Mouse (Mus musculus) ES-Bruce4 (cell line): ENCODE results near the gene Entpd8. TPM values are rescaled to one million over a fixed set of nuclear protein-coding genes. Genes with fewer than 3 reads are reported as not detected.

Source experiments
- H3K27ac ChIP-seq: 2 replicates; pipeline ENCODE4 v1.5.1; 2012; ENCODE audit warnings: low read length, inconsistent platforms; ENCODE audit not compliant: insufficient read depth
- H3K27me3 ChIP-seq: 2 replicates; pipeline ENCODE4 v1.6.1; 2012; ENCODE audit warnings: mild to moderate bottlenecking, low read length, inconsistent platforms; ENCODE audit not compliant: control insufficient read depth, poor library complexity, insufficient read depth, severe bottlenecking
- H3K36me3 ChIP-seq: 2 replicates; pipeline ENCODE4 v1.6.1; 2012; ENCODE audit warnings: inconsistent platforms, mild to moderate bottlenecking, low read length, moderate library complexity; ENCODE audit not compliant: control insufficient read depth, poor library complexity, insufficient read depth, severe bottlenecking
- H3K4me1 ChIP-seq: one replicate; pipeline ENCODE4 v1.8.1; 2011; ENCODE audit warnings: low read length; ENCODE audit not compliant: control insufficient read depth, insufficient read depth
- H3K4me3 ChIP-seq: 2 replicates; pipeline ENCODE4 v1.5.1; 2011; ENCODE audit warnings: low read depth, mild to moderate bottlenecking, low read length
- H3K9ac ChIP-seq: 2 replicates; pipeline ENCODE4 v1.6.1; 2012; ENCODE audit warnings: low read depth, mild to moderate bottlenecking, inconsistent platforms; ENCODE audit not compliant: poor library complexity, severe bottlenecking
- H3K9me3 ChIP-seq: replicated peaks from 2 replicates; pipeline ENCODE4 v1.6.1; 2012; ENCODE audit warnings: mild to moderate bottlenecking, low read length, inconsistent platforms; ENCODE audit not compliant: control insufficient read depth, poor library complexity, insufficient read depth, severe bottlenecking
- CTCF ChIP-seq: IDR thresholded peaks from one replicate; pipeline ENCODE4 v1.8.1; 2011; ENCODE audit warnings: low read depth, low read length
- EP300 ChIP-seq: IDR thresholded peaks from 2 replicates; pipeline ENCODE4 v1.6.1; 2011; ENCODE audit warnings: low read depth, low read length; ENCODE audit not compliant: insufficient read depth
- POLR2A ChIP-seq: IDR thresholded peaks from one replicate; pipeline ENCODE4 v1.8.1; 2011; ENCODE audit warnings: low read length; ENCODE audit not compliant: insufficient read depth
- polyA plus RNA-seq: library from polyadenylated mRNA; stranded (reverse); fragments of >200 nt; gene quantifications from 2 replicates; pipeline ENCODE4 v1.2.4, GENCODE M21; 2011; ENCODE audit warnings: low read depth; ENCODE audit not compliant: missing spikeins, insufficient read depth, insufficient read length

Gene Entpd8
- polyA plus RNA-seq, 1 experiment = not detected

- H3K4me1 ChIP-seq = no peaks in the 10 kb centered on the region
- H3K4me3 ChIP-seq = no peak overlapping the region
- no peak overlapping the region for H3K27ac ChIP-seq
- H3K27me3 ChIP-seq = no peaks in the 10 kb centered on the region
- TF ChIP-seq CTCF (no peak), POLR2A (no peak), EP300 (no peak)
- H3K36me3 ChIP-seq = no peaks in the 10 kb centered on the region
- H3K9me3 ChIP-seq = no peaks in the 10 kb centered on the region
- no peak overlapping the region for H3K9ac ChIP-seq
Observed at GRCm38 (mm10) chr2:25110505-25111183, 30.5 kb downstream of the Entpd8 start.

DNA sequence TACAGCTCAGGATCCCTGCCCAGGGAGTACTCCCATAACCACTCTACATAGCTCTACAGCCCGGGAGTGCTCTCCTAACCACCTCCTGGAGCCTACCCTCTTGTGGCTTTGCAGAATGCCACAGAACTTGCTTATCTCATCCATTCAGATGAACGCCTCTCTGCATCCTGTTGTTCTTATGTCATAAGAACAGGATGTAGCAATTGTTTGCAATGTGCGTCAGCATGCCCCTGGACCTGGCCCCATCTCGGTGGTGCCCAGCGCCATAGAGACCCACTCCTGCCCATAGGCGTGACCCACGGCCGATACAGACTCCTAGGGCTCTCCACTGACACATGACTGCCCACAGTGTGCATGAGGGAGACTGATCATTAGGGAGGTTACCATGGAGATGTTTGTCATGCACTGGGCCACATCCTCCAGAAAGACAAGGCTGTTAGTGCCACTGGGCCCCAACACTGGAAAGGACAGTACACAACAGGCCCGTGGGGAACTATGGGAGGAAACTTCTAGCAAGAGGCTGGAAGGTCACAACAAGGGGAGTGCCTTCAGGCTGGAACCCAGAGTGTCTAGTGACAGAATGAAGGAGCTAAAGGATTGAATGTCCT, 31.2 kb downstream of the Entpd8 start:
- Histone ChIP-seq H3K36me3 (no peaks in the 10 kb centered on the region), H3K27me3 (no peaks in the 10 kb centered on the region), H3K9me3 (no peaks in the 10 kb centered on the region), H3K4me3 (no peak overlapping the region), H3K9ac (no peak overlapping the region), H3K27ac (no peak overlapping the region), H3K4me1 (no peaks in the 10 kb centered on the region)
- TF ChIP-seq POLR2A (no peak), EP300 (no peak), CTCF (no peak)

DNA sequence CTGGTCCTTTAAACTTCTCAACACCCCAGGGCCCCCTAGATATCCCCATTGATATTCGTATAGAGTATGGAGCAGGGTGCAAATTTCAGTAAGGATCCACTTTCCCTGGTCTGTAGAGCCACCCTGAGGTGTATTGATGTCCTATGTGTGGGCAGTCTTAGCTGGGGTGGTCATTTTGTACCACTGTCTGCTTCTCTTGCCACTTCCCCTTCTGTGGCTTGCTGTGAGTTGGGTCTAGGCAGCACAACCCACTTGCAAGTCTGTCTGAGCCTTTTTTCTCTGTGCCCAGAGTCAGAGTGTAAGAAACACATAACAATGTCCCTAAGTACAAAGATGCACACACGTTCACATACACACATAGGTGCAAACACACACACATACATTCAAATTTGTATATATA, 34.2 kb downstream of the Entpd8 start:
- no peaks in the 10 kb centered on the region for H3K36me3 ChIP-seq
- TF ChIP-seq CTCF = no peak
- no peak for TF ChIP-seq EP300
- TF ChIP-seq POLR2A = no peak
- H3K4me3 ChIP-seq = no peak overlapping the region
- no peak overlapping the region for H3K9ac ChIP-seq
- no peaks in the 10 kb centered on the region for H3K27me3 ChIP-seq
- H3K4me1 ChIP-seq = no peaks in the 10 kb centered on the region
- H3K27ac ChIP-seq = no peak overlapping the region
- H3K9me3 ChIP-seq = 0 out of 2 replicates have a peak, but pooled peaks cover 3% of the 10 kb centered on the region

DNA sequence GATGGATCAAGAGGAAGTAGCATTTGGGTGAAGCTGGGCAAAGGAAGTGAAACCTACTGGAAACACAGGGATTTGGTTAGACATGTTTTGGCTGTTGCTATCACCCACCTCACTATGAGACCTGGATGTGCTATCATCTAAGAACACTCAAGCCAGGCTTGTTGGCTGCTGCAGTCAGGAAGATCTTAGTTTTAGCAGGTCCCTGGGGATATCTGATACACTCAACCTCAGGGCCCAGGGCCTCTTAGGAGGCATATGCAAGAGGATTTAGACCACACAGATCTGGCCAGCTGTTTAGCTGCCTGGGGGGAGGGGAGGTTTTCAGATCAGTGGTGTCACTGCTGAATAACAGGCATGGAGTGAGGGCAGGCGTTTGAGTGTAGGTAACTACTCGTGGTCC, 35.3 kb downstream of the Entpd8 start:
- TF ChIP-seq EP300 = no peak
- TF ChIP-seq CTCF = no peak
- TF ChIP-seq POLR2A = no peak
- no peak overlapping the region for H3K27ac ChIP-seq
- H3K4me3 ChIP-seq = no peak overlapping the region
- 0 out of 2 replicates have a peak, but pooled peaks cover 3% of the 10 kb centered on the region for H3K9me3 ChIP-seq
- no peak overlapping the region for H3K9ac ChIP-seq
- no peaks in the 10 kb centered on the region for H3K4me1 ChIP-seq
- H3K36me3 ChIP-seq = no peaks in the 10 kb centered on the region
- H3K27me3 ChIP-seq = no peaks in the 10 kb centered on the region

DNA sequence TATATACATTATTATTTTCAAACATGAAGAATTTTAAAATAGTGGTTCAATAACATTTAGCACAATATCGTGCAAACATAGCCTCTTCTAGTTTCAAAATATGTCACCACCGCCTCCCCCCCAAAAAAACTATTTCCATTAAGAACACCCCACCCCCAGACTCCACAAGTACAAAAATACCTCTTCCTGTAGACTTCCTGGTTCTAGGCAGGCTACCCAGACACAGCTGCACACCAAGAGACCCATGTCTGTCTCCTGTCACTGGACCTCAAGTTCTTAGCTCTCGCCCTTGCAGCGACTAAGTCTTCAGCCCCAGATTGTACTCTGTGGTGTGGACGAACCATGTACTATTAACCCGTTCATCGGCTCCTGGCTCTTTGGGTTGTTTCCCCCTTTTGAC, 40.9 kb downstream of the Entpd8 start:
- no peak overlapping the region for H3K27ac ChIP-seq
- no peaks in the 10 kb centered on the region for H3K27me3 ChIP-seq
- TF ChIP-seq EP300 (no peak), POLR2A (no peak), CTCF (no peak)
- no peak overlapping the region for H3K4me3 ChIP-seq
- no peak overlapping the region for H3K9ac ChIP-seq
- H3K36me3 ChIP-seq = no peaks in the 10 kb centered on the region
- no peaks in the 10 kb centered on the region for H3K4me1 ChIP-seq
- 0 out of 2 replicates have a peak, but pooled peaks cover 3% of the 10 kb centered on the region for H3K9me3 ChIP-seq

- Histone ChIP-seq H3K9ac (no peak overlapping the region), H3K4me1 (no peaks in the 10 kb centered on the region), H3K4me3 (no peak overlapping the region), H3K36me3 (no peaks in the 10 kb centered on the region), H3K27me3 (no peaks in the 10 kb centered on the region), H3K9me3 (no peaks in the 10 kb centered on the region), H3K27ac (no peak overlapping the region)
- TF ChIP-seq CTCF (no peak), EP300 (no peak), POLR2A (no peak)
Observed at GRCm38 (mm10) chr2:25122666-25123065, 42.6 kb downstream of the Entpd8 start.
